Mouse (Mus musculus): ENCODE measurements around the gene Reep1.

DNA sequence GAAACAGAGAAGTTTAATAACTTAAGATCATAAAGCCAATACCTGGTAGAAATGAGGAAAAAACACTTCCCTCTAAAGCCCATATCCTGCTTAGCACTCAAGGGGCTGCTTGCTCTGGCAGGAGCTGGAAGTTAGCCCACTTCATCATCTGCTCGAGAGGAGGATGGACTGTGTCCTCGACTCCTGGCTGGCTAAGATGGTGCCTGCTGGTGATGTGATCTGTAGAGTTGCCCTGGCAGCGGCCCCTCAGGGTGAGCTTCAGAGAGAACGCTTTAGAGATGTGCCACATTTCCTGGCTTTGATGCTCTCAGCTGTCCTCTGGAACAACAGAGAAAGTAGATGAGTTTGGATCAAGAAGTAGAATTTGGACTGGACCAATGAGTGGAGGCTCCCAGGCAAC is 31.2 kb downstream of the Reep1 start:
- TF ChIP-seq CTCF (conservative IDR thresholded peaks at IDR 0.05; ENCODE audit: low read length) (no peak), POU5F1 (IDR thresholded peaks at IDR 0.05; ENCODE audit: borderline replicate concordance, low read length) (no peak)

Measured in E14TG2a.4 (cell line).